Mouse (Mus musculus): Measurements from ENCODE around the gene Cab39l.

Gene Cab39l

GRCm38 (mm10) chr14:59506139-59506538 lies 65.4 kb downstream of the Cab39l start:
- no peak for DNase-seq (ENCODE audit: low spot score)

GRCm38 (mm10) chr14:59513922-59514444 lies 73.2 kb downstream of the Cab39l start:
- no peak for DNase-seq (ENCODE audit: low spot score)

- DNase-seq (ENCODE audit: low spot score): no peak
Observed at GRCm38 (mm10) chr14:59525843-59526242, 85.1 kb downstream of the Cab39l start.

- no peak for DNase-seq (ENCODE audit: low spot score)
Observed at GRCm38 (mm10) chr14:59530801-59531200, 90.0 kb downstream of the Cab39l start.

- no peak for DNase-seq (ENCODE audit: low spot score)
Observed at GRCm38 (mm10) chr14:59532986-59533385, 92.2 kb downstream of the Cab39l start.

- DNase-seq (ENCODE audit: low spot score): no peak
Observed at GRCm38 (mm10) chr14:59533908-59534307, 93.1 kb downstream of the Cab39l start.

GRCm38 (mm10) chr14:59537829-59538432 lies 97.2 kb downstream of the Cab39l start:
- DNase-seq (ENCODE audit: low spot score): no peak

GRCm38 (mm10) chr14:59540230-59540629 lies 99.5 kb downstream of the Cab39l start:
- no peak for DNase-seq (ENCODE audit: low spot score)

- DNase-seq (ENCODE audit: low spot score): no peak
Observed at GRCm38 (mm10) chr14:59540761-59541160, 100.0 kb downstream of the Cab39l start.

GRCm38 (mm10) chr14:59543158-59543826 lies 102.5 kb downstream of the Cab39l start:
- DNase-seq (ENCODE audit: low spot score): no peak

- no peak for DNase-seq (ENCODE audit: low spot score)
Observed at GRCm38 (mm10) chr14:59543956-59544355, 103.2 kb downstream of the Cab39l start.

GRCm38 (mm10) chr14:59546162-59546880 lies 105.5 kb downstream of the Cab39l start:
- no peak for DNase-seq (ENCODE audit: low spot score)

GRCm38 (mm10) chr14:59547530-59547929 lies 106.8 kb downstream of the Cab39l start:
- no peak for DNase-seq (ENCODE audit: low spot score)

GRCm38 (mm10) chr14:59548532-59548931 lies 107.8 kb downstream of the Cab39l start:
- no peak for DNase-seq (ENCODE audit: low spot score)

GRCm38 (mm10) chr14:59549106-59549505 lies 108.3 kb downstream of the Cab39l start:
- DNase-seq (ENCODE audit: low spot score): no peak

GRCm38 (mm10) chr14:59550841-59551240 lies 110.1 kb downstream of the Cab39l start:
- no peak for DNase-seq (ENCODE audit: low spot score)

GRCm38 (mm10) chr14:59551956-59552355 lies 111.2 kb downstream of the Cab39l start:
- no peak for DNase-seq (ENCODE audit: low spot score)

- DNase-seq (ENCODE audit: low spot score): no peak
Observed at GRCm38 (mm10) chr14:59554025-59554424, 113.3 kb downstream of the Cab39l start.

- DNase-seq (ENCODE audit: low spot score): no peak
Observed at GRCm38 (mm10) chr14:59555018-59555417, 114.2 kb downstream of the Cab39l start.

GRCm38 (mm10) chr14:59555928-59556531 lies 115.3 kb downstream of the Cab39l start:
- DNase-seq (ENCODE audit: low spot score): no peak

GRCm38 (mm10) chr14:59557071-59557470 lies 116.3 kb downstream of the Cab39l start:
- no peak for DNase-seq (ENCODE audit: low spot score)

- no peak for DNase-seq (ENCODE audit: low spot score)
Observed at GRCm38 (mm10) chr14:59557886-59558285, 117.1 kb downstream of the Cab39l start.

- DNase-seq (ENCODE audit: low spot score): no peak
Observed at GRCm38 (mm10) chr14:59566756-59567155, 126.0 kb downstream of the Cab39l start.

Measured in urinary bladder, postnatal 10 days (tissue).